Mouse (Mus musculus): Measurements from ENCODE around the gene Fes.

GRCm38 (mm10) chr7:80374733-80375132 is 13.0 kb downstream of the Fes start:
- no peak for TF ChIP-seq CTCF (IDR thresholded peaks at IDR 0.05 in 2 of 3, conservative IDR thresholded peaks at IDR 0.05 in 1 of 3; ENCODE audit: control insufficient read depth in 1 of 3, insufficient read depth in 1 of 3, low read depth in 2 of 3, low read length in 3 of 3, poor library complexity in 1 of 3, severe bottlenecking in 1 of 3)
- no peak for TF ChIP-seq KAT2A (conservative IDR thresholded peaks at IDR 0.05; ENCODE audit: low read depth, low read length)

Measured in MEL (cell line).